Mouse (Mus musculus) MN1 (cell line): ENCODE measurements at regions not wholly inside any gene's neighbourhood (a gene's known extent, or its start where the extent isn't known, plus 50 kb on each side); places are given as distances from the start of the nearest gene placed in this dataset.
A peak's percentile ranks its signal among the peaks of the same experiment; 100 is the strongest.
"Not testable (repeated sequence)": the region's sequence is repeated elsewhere in the genome, so short reads cannot be mapped to it uniquely, and the experiment has no call there.

Experiments
- DNase-seq: peaks from one replicate; pipeline ENCODE4 v3.0.0-alpha.2; 2016; ENCODE audit warnings: low spot score

- DNase-seq = peak; percentile 78
These were observed 213.0 kb upstream of the Smim15 start for GRCm38 (mm10) chr13:107831221-107831681.

GRCm38 (mm10) chr13:107830281-107830680, 214.0 kb upstream of the Smim15 start:
- DNase-seq = no peak

DNA sequence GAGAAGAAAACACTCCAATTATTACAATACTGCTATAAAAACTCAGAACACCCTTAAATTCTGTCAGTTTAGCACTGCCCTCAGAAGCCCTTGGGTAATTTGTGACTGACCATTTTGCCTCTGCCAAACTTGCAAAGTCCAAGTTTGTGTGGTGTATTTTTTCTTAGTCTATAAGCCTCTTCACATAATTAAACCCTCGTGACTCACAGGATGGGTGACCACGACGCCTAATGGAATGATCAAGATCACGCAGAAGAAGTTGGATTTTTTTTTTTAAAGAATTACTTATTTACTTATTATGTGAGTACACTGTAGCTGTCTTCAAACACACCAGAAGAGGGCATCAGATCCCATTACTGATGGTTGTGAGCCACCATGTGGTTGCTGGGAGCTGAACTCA, 214.4 kb upstream of the Smim15 start:
- DNase-seq = no peak

DNA sequence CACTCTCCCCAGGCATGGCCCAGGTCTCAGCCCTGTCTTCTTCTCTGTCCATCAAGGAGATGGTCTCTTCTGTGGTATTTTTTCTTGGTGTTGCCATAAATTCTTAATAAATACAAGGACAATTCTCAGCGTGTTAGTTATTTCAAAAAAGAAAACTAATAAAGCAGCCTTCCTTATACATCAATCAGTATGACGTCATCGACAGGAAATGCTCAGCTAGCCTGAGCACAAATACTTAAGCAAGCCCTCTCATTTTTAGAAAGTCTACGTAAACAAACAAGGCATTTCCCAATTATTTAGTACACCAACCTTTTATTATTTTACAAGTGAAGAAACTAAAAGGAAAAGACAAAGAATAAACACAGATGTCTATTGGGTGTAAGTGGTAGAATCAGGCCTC, 218.6 kb upstream of the Smim15 start:
- no peak for DNase-seq

- DNase-seq = no peak
These were observed 220.9 kb upstream of the Smim15 start for GRCm38 (mm10) chr13:107823342-107823741.

DNA sequence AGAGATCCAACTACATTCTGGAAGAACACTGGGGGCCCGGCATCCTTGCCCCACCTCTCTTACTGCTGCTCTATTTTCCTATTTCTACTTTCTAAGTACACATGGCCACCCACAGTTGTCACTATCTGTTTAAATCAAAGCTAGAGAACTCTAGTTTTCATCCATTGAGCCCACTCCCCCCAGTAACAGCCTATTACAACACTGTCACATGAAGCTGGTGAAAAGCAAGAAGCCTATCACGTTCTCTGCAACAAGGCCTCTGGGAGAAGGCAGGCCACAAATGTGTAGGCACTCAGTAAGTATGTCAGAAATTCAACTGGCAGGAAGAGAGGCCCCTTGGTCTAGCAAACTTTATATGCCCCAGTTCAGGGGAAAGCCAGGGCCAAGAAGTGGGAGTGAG, 222.0 kb upstream of the Smim15 start:
- DNase-seq = no peak

DNA sequence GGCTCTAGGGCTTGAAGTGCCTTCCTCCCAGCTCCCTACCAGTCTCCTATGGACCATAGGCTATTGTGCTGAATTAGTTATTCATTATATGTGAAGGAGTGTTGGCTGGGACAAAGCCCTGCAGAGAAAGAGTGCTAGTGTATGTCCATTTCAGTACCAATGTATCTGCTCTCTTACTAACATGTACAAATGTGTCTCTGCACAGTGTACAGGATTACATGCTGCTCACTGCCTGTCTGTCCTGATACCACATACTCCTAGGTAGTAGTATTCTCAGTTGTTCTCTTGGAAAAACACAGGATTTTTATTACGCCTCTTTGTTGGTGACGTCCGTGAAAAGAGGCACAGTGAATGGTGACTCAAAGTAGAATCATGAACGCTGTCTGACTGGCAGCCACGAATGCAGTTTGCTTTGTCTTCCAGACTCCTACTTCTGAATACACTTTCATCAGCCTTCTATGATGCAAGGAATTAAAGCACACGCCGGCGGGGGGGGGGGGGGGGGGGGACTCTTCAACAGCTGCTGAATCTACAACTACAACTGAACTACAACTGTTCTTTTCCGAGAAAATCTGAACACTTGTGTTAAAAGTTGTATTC, 230.6 kb upstream of the Smim15 start:
- no peak for DNase-seq

DNA sequence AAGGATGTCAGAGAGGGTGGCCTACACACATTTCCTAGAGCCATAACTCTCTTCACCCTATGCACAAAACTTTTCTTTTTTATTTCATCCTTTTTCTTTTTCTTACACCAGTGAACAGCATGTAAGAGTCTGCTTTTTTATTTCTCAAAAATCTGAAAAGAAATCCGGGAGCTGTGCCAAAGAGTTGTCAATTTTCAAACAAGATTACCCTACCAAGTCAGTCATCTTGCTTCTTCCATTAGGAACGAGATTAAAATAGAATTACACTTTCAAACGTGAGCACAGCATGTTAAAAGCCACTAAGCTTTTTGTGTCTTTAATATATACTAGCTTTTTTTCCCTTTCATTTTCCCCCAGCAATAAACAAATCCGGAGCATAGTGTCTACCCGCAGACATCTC, 232.2 kb upstream of the Smim15 start:
- no peak for DNase-seq

DNA sequence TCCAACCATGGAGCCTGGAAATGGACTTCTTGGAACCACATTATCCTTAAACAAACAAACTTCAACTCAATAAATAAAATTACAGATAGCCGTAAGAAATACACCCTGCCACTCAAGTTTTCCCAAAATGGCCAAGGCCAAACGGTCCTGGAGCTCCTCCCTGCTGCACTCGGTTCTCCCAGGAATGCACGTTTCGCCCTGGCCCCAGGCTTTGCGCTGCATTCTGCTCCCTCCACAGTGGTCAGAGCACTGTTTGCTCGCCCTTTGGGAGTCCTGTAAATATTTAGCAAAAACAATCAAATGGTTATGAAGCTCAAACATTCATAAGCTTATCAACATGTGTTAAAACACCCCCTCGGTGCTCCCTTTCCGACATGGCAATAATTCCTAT, 233.4 kb upstream of the Smim15 start:
- no peak for DNase-seq

GRCm38 (mm10) chr13:107810060-107810801, 234.0 kb upstream of the Smim15 start:
- DNase-seq = no peak

GRCm38 (mm10) chr13:107808961-107809360, 235.3 kb upstream of the Smim15 start:
- DNase-seq = no peak

DNA sequence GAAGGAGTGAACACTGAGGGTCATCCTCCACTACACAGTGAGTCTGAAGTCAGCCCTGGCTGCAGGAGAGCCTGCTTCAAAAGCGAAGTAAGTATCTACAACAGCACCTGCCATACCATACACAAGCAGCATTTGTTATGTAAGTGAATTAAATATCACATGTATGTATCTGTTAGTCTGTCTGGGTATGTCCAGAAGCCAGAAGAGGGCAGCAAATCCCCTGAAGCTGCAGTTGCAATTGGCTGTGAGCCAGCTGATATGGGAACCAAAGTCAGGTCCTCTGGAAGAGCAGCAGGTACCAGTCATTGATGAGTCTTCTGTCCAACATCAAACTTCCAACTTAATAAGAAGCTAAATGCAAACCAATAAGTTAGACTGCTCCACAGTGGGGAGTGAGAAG, 239.8 kb upstream of the Smim15 start:
- DNase-seq = no peak

DNA sequence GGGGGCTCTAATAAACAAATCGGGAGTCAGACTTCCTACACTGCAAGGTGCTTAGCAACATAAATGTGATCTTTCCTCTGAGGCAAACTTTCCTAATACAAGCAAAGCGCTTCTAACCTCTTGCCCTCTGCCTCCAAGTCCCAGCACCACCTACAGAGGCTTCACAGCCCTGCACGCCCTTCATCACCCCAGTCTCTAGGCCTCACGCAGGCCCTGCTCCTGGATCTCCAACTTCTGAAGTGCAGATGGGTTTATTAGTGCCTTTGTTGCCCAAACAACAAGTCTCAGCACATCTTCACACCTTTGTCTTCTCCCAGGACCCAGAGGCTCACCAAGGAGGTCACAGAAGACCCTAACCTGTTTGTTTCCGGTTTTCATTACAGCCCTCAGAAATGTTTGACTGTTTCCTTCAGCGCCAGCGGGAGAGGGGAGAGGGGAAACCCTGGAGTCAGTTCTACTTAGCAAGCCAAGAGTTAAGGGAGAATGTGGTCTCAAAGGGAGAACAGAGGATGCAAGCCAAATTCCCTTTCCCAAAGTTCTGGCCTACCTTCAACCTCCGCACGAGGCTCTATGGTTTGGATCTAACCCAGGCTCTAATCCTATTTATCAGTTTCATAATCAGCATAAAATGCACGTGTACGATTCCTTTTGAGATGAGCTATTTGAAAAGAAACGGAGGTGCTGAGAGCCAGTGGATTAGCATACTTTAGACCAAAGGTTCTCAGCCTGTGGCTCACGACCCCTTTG, 244.9 kb upstream of the Smim15 start:
- no peak for DNase-seq

- DNase-seq = no peak
These were observed 246.1 kb upstream of the Smim15 start for GRCm38 (mm10) chr13:107798144-107798543.

GRCm38 (mm10) chr13:107795516-107795915, 248.7 kb upstream of the Smim15 start:
- DNase-seq = no peak

DNA sequence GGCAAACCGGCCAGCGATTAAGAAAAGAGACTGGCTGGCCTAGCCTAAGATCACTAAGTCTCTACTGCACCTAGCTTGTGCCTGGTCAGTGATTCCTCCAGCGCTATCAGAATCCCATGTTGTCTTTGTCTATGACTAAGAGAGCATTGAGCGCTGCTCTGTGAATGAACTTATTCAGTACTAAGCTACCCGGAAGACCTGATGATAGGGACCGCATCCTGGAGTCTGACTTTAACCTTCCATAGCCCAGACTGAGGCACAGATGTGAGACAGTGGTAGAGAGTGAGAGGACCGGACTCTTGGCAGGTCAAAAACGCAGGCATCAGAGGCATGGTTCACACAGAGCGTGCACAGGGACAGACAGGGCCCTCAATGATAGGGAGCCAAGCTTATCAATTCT, 252.5 kb upstream of the Smim15 start:
- no peak for DNase-seq

- DNase-seq = no peak
These were observed 259.3 kb upstream of the Smim15 start for GRCm38 (mm10) chr13:107784971-107785370.

GRCm38 (mm10) chr13:107781741-107782140, 262.5 kb upstream of the Smim15 start:
- no peak for DNase-seq

- DNase-seq = no peak
These were observed 263.0 kb upstream of the Smim15 start for GRCm38 (mm10) chr13:107781221-107781620.

- DNase-seq = no peak
These were observed 264.7 kb upstream of the Smim15 start for GRCm38 (mm10) chr13:107779591-107779990.

DNA sequence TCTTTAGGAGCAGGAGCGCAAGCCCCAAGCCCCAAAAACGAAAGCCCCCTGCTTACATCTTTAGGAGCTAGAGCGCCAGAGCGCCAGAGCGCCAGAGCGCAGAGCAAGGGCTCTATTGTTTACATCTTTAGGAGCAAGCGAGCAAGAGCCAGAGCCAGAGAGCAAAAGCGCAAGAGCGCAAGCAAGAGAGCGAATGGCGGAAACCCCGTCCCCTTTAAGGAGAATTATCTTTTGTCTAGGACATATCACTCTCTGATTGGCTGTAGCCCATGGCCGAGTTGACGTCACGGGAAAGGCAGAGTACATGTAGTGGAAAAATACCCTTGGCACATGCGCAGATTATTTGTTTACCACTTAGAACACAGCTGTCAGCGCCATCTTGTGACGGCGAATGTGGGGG, 269.7 kb upstream of the Smim15 start:
- DNase-seq = not testable (repeated sequence)

DNA sequence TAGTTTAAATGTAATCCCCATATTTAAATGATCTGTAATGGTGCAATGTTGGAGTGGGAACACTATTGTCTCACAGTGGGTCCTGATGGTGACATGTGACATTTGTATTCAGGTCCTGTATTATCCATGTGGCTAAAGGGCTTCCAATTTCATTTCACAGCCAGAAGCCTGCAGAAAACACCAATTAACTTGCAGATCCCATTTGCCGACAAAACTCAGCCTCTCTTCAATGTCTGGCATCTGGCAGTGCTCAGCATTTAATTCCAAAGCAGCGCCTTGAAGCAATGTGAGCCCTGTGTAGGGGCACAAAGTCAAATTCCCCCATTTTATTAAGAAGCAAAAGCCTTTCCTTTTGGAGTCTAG, 277.0 kb upstream of the Smim15 start:
- no peak for DNase-seq
